Mouse (Mus musculus) inflammation-experienced regulatory T-cells, adult 6 months (primary cell): Measurements from ENCODE around the gene Pkig. TPM values are rescaled to one million over a fixed set of nuclear protein-coding genes. Genes with fewer than 3 reads are reported as not detected.

Source experiments
- ATAC-seq: one replicate; pipeline ENCODE4 v1.8.0; 2017
- polyA plus RNA-seq, 3 experiments: library from polyadenylated mRNA; unstranded; fragments of 100-300 nt; shearing (Covaris generic); gene quantifications; one replicate each; pipeline ENCODE4 v1.2.1; 2017

Gene Pkig
- polyA plus RNA-seq, 3 experiments from 2014 or later: 2.0 to 5.5 (median 3.3) TPM

GRCm38 (mm10) chr2:163712473-163712872, 54.3 kb downstream of the Pkig start:
- ATAC-seq: no peak

GRCm38 (mm10) chr2:163712874-163713273, 54.7 kb downstream of the Pkig start:
- ATAC-seq: no peak

GRCm38 (mm10) chr2:163713340-163713739, 55.2 kb downstream of the Pkig start:
- ATAC-seq: no peak

GRCm38 (mm10) chr2:163716448-163716847, 58.3 kb downstream of the Pkig start:
- ATAC-seq: no peak

GRCm38 (mm10) chr2:163716853-163717252, 58.7 kb downstream of the Pkig start:
- ATAC-seq: no peak

- no peak for ATAC-seq
Measured at GRCm38 (mm10) chr2:163718526-163718925, 60.3 kb downstream of the Pkig start.

GRCm38 (mm10) chr2:163718951-163719603, 60.9 kb downstream of the Pkig start:
- ATAC-seq: peak; percentile 96

- no peak for ATAC-seq
Measured at GRCm38 (mm10) chr2:163719616-163720015, 61.4 kb downstream of the Pkig start.

- ATAC-seq: no peak
Measured at GRCm38 (mm10) chr2:163722550-163722949, 64.4 kb downstream of the Pkig start.

GRCm38 (mm10) chr2:163726766-163727393, 68.7 kb downstream of the Pkig start:
- ATAC-seq: no peak

GRCm38 (mm10) chr2:163728300-163728699, 70.1 kb downstream of the Pkig start:
- ATAC-seq: no peak

- ATAC-seq: no peak
Measured at GRCm38 (mm10) chr2:163732021-163732420, 73.8 kb downstream of the Pkig start.

- ATAC-seq: no peak
Measured at GRCm38 (mm10) chr2:163735163-163735562, 77.0 kb downstream of the Pkig start.

- ATAC-seq: no peak
Measured at GRCm38 (mm10) chr2:163735980-163736379, 77.8 kb downstream of the Pkig start.

GRCm38 (mm10) chr2:163742656-163743055, 84.5 kb downstream of the Pkig start:
- ATAC-seq: no peak

- no peak for ATAC-seq
Measured at GRCm38 (mm10) chr2:163743357-163743756, 85.2 kb downstream of the Pkig start.

- no peak for ATAC-seq
Measured at GRCm38 (mm10) chr2:163744801-163745570, 86.8 kb downstream of the Pkig start.

- ATAC-seq: peak; percentile 57
Measured at GRCm38 (mm10) chr2:163749647-163750611, 91.7 kb downstream of the Pkig start, which contains the start of gene Ada. TSS of gene Ada (minus strand) at chr2:163750239.

GRCm38 (mm10) chr2:163754228-163754627, 96.0 kb downstream of the Pkig start:
- ATAC-seq: no peak

- no peak for ATAC-seq
Measured at GRCm38 (mm10) chr2:163756723-163757122, 98.5 kb downstream of the Pkig start.

- ATAC-seq: no peak
Measured at GRCm38 (mm10) chr2:163758146-163758545, 100.0 kb downstream of the Pkig start.

GRCm38 (mm10) chr2:163760589-163760988, 102.4 kb downstream of the Pkig start:
- no peak for ATAC-seq
